Mouse (Mus musculus) lung, adult 2 months (tissue): ENCODE data around the gene Plxnd1. TPM values are rescaled to one million over a fixed set of nuclear protein-coding genes. Genes with fewer than 3 reads are reported as not detected.

Source experiments
- DNase-seq: peaks from one replicate; pipeline ENCODE4 v3.0.0; 2022
- H3K4me1 ChIP-seq: fragments of 200-500 bp; 2 replicates; pipeline ENCODE4 v1.6.1; 2011; ENCODE audit warnings: low read length; ENCODE audit not compliant: control insufficient read depth, insufficient read depth
- H3K4me3 ChIP-seq: fragments of 200-500 bp; replicated peaks from 2 replicates; pipeline ENCODE3; 2011; ENCODE audit warnings: low read depth, mild to moderate bottlenecking, control low read depth, low read length; ENCODE audit errors: extremely low read depth
- CTCF ChIP-seq: fragments of 200-500 bp; IDR thresholded peaks from 2 replicates; pipeline ENCODE4 v1.5.1; 2011; ENCODE audit warnings: mild to moderate bottlenecking, low read length, control low read depth; ENCODE audit not compliant: insufficient read depth
- POLR2A ChIP-seq: fragments of 200-500 bp; IDR thresholded peaks from 2 replicates; pipeline ENCODE4 v1.6.1; 2011; ENCODE audit warnings: low read depth, mild to moderate bottlenecking, control low read depth, low read length, borderline replicate concordance; ENCODE audit errors: extremely low read depth
- WGBS: fragments of 180-500 bp; shearing (Covaris S2); methylation state at CpG from one replicate; pipeline ENCODE4 v1.1.7; 2018; 5-methylcytosine and 5-hydroxymethylcytosine counted together
- polyA plus RNA-seq: library from polyadenylated mRNA; depleted of rRNA; stranded (reverse); fragments of >200 nt; gene quantifications from 2 replicates; pipeline ENCODE4 v1.2.3, GENCODE M21; 2012

Gene Plxnd1
- polyA plus RNA-seq, 1 experiment: 146 TPM

DNA sequence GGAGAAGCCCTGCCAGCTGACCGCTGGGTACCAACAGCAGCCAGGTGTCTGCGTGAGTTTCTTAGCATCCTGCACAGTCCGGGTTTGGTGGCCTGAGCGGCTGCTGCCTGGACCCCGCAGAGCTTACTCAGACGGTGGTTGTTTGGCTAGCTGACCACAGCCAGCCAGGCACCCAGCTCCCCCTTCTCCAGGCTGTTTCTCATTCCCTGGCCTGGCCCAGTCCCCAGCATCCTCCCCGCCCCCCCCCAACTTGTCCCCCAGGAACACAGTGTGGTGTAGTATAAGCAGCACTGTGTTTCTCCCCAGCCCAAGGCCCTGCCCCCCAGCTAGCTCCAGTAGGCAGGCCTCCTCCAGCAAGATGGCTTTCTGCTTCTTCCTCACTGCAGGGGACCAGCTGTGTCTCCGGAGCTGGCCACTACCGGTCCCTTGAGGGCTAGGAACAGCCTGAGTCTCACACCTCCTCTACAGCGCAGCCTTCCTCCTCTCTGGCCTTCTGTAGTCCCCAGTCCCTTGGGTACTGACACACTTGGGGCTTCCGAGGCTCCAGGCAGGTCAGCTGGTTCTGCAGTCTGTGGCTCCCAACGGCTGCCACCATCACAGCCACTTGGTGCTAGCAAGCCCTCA, 8.2 kb downstream of the Plxnd1 start:
- no peak overlapping the region for H3K4me3 ChIP-seq
- no peak for TF ChIP-seq POLR2A
- no peak for TF ChIP-seq CTCF
- WGBS: 56% methylated on average over 12 of the region's 12 CpGs
- no peak for DNase-seq
- H3K4me1 ChIP-seq: peaks cover 57% of the 10 kb centered on the region

DNA sequence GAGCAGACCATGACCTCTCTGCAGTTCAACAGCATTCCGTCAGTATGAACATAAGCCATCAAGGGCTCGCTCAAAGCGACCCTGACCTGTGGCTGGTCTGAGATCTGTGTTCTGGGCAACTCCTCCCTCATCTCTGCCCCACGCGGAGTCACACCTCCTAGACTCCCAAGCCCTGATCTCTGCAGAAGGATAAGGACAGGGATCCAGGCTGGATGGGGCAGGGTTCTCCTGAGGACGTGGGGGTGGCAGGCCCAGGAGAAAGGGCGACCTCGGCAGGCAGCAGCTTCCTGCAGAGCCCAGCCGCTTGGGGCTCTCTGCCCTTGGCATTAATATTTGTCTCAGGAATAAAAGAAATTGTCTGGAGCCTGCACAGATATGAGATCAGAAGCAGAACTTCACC, 9.2 kb downstream of the Plxnd1 start:
- Histone ChIP-seq H3K4me3 (no peak overlapping the region), H3K4me1 (peaks cover 51% of the 10 kb centered on the region)
- 43% methylated on average over 9 of the region's 9 CpGs for WGBS
- TF ChIP-seq CTCF (no peak), POLR2A (no peak)
- no peak for DNase-seq

DNA sequence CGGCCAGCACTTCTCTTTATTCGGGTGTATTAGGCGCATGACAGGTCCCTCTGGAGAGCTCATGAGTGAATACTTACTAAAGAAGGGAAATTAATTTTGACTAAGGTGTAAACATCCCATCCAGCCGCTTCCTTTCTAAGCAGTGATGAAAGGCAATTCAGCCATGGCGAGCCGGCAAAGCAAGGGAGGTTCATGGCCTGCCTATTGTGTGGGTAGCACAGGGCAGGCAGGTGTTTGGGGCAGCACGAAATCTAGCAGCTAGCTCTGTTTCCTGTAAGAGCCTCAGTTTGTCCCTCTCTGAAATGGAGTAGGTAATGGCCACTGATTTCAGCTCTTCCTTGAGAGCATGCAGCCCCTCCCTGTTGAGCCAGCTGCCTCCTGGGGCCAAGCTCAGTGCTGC, 10.2 kb downstream of the Plxnd1 start:
- peaks cover 46% of the 10 kb centered on the region for H3K4me1 ChIP-seq
- no peak for TF ChIP-seq CTCF
- no peak for TF ChIP-seq POLR2A
- WGBS: 46% methylated on average over 7 of the region's 7 CpGs

DNA sequence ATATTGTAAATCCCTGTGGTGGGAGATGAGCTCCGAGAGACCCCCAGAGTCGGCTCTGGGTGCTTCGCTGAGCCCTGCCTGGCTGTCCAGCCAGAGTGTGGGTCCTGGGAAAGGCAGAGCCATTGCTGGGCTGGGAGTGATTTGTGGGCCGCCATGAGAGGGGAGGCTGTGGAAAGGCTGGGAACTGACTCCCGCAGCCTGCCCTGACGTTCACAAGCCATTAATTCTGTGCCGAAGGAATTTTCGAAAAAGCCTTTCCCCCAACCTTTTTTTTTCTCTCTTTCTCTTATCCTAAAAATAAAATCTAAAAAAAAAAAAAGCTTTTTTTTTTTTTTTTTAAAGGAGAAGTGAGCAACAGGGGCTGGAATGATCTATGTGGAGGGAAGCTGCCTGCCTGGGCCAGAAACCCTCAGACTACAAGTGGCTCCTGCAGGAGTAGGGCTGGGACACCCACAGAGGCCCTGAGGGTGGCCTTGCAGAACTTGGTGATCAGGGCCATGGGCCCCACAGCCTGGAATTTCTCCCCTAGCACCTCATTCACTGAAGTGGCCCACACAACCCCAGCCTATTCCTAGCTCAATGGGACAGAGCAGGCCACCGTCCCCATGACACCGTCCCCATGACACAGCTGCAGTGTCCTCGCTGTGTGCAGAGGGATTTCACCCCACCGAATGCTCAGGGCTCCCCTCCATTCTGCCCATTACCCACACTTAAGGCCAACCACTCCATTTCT, 11.3 kb downstream of the Plxnd1 start:
- WGBS: 59% methylated on average over 12 of the region's 12 CpGs
- Histone ChIP-seq H3K4me3 (no peak overlapping the region), H3K4me1 (peaks cover 37% of the 10 kb centered on the region)
- no peak for DNase-seq
- no peak for TF ChIP-seq CTCF
- no peak for TF ChIP-seq POLR2A

More for the DNA sequence above, 10.2 kb downstream of the Plxnd1 start:
- no peak for DNase-seq
- no peak overlapping the region for H3K4me3 ChIP-seq

DNA sequence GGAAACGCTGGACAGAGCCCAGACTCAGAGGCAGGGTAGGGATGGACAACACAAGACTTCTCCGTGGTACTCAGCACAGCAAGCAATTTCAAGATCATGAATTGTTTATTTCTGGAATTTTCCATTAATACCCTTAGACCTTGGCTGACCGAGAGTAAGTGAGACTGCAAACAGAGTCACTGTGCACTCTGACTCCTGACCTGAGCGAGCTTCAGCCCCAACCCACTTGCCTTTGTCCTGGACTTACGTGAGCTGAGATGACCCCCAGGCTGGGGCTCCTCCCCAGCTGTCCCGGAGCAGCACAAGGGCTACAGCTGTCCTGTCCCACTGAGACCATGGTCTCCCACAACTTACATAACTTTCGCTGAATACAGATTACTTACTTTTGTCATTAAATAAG, 11.9 kb downstream of the Plxnd1 start:
- Histone ChIP-seq H3K4me3 (no peak overlapping the region), H3K4me1 (peaks cover 37% of the 10 kb centered on the region)
- no peak for TF ChIP-seq CTCF
- WGBS: 60% methylated on average over 7 of the region's 7 CpGs
- no peak for DNase-seq

DNA sequence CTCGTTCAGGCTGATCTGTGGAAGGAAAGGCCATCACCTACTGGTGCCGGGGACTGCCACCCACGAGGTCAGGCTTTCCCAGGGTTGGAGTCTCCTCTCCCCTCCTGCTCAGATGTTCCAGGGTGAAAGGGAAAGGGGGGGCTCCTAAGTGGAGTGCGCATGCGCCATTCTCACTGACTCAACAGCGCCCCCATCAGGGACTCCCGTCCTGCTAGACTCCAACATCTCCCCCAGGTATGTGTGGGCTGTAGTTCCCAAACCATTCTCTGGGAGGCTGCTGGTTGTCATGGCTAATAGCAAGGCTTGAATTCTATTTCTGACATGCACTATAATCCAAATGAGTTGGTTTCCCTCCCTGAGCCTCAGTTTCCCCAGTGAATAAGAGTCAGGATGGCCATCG, 16.2 kb downstream of the Plxnd1 start:
- Histone ChIP-seq H3K4me1 (peaks cover 5% of the 10 kb centered on the region; the same call in 1 of the 2 replicates), H3K4me3 (no peak overlapping the region)
- DNase-seq: no peak
- TF ChIP-seq CTCF (peak; percentile 24; the same call in 1 of the 2 replicates), POLR2A (no peak)
- WGBS: 79% methylated on average over 8 of the region's 8 CpGs

DNA sequence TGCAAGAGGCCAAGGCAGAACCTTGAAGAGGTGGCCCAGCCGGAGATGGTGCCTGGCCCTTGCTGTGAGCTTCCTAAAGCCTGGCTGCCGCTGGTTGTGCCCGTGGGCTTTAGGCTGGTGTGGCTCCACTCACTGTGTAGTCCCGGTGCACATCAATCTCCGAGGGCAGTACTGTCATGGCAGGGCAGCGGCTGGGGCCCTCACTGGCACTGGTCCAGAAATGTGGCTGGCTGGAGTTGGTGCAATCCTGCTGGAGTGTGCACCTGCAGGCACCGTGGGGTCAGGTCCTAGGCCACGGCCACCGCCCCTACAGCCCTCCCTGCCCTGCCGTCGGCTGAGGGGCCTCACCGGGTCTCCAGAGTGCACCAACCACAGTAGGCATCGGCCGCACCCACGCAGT, 17.0 kb downstream of the Plxnd1 start:
- peaks cover 4% of the 10 kb centered on the region; the same call in 1 of the 2 replicates for H3K4me1 ChIP-seq
- no peak overlapping the region for H3K4me3 ChIP-seq
- TF ChIP-seq CTCF: no peak
- no peak for TF ChIP-seq POLR2A
- no peak for DNase-seq
- WGBS: 75% methylated on average over 15 of the region's 15 CpGs

DNA sequence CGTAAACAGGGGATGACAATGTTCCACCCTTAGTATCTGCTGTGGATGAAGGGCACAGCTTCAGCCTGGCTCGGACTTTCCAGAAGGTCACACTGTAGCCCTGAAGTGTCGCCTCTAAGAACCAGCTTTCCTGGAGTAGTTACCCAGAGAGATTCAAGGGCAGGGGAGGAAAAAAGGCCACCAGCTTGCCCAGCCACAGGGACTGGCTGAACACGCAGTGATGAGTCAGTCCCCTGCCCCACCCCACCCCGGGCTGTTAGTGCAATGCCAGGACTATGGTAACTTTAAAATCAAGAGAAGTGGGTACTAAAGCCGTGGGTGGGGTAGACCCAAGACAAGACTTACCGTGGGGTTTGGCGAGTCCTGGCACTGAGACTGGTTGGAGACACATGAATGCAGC, 19.2 kb downstream of the Plxnd1 start:
- 74% methylated on average over 8 of the region's 8 CpGs for WGBS
- Histone ChIP-seq H3K4me1 (peaks cover 11% of the 10 kb centered on the region), H3K4me3 (no peak overlapping the region)
- no peak for DNase-seq
- TF ChIP-seq CTCF (no peak), POLR2A (no peak)

DNA sequence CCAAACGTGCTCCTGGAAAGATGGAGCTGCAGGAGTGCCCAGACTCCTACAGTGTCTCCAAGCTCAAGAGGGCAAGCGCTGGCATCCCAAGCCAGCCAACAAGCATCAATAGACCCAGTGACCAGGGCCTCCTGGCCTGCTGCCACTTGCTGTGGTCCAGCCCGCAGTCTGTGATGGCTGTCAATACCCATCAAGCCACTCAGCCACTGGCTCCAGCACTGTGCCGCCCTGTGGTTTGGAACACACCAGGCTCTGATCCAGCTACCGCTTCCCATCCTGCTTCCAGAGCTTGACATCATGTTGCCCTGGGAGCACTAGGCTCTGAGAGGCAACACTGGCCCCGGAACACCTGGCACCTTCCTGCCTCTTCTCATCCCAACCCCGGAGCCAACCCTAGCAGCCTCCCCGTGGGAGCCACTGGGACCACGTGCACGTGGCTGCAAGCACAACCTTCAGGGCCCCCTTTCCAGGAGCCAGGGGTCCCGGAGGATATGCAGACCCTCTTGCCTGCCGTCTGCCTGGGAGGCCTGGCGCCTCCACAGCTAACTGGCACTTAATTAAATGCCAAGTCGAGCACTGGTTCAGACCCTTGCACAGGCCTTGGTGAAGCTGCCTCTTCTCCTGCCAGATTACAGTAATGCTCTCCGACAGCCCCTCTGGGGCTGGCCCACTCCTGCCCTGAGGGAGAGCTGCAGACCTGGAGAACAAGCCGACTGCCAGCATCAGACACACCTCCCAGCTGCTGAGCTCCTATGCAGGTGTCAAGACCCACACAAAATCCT, 20.7 kb downstream of the Plxnd1 start:
- WGBS: 77% methylated on average over 16 of the region's 16 CpGs
- peaks cover 11% of the 10 kb centered on the region for H3K4me1 ChIP-seq
- no peak overlapping the region for H3K4me3 ChIP-seq
- no peak for TF ChIP-seq CTCF
- no peak for TF ChIP-seq POLR2A
- DNase-seq: no peak
